Mouse (Mus musculus): Measurements from ENCODE around the gene Slc39a9. TPM values are rescaled to one million over a fixed set of nuclear protein-coding genes. Genes with fewer than 3 reads are reported as not detected.

Gene Slc39a9
- polyA plus RNA-seq, 1 experiment = 58.2 TPM

DNA sequence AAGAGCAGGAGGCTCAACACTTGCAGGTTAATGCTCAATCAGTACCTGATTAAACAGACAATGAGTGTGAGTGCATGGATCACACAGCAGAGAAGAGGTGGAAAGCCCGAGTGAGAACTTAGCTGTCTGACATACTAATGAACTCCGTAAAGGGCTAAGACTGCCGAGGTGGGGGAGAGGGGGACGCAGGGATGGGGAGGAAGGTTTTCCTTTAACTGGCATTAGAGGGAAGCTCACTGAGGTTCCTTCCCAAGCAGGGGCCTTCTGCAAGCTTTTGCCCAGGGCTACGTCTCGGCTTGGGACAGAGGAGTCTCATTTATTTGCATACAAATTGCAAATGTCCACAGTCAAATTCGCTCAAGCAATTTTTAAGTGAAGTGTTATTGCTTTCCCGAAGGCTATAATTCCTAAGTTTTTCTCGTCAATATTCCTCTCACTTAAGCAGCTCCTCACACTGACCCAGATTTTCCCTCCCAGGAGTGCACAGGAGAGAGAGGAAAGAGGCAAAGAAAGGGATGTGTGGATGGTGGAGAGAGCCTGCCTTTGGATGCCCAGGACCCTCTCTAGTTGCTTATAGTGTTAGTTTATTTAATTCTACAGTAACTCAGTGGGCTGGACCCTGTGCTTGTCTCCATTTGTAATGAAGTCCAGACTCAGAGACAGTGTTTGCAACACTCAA, 31.4 kb upstream of the Slc39a9 start:
- H3K4me1 ChIP-seq (replicated peaks; ENCODE audit: control insufficient read depth, insufficient read depth, low read length) = no peaks in the 10 kb centered on the region
- no peak overlapping the region for H3K27ac ChIP-seq (ENCODE audit: control insufficient read depth, insufficient read depth, low read length)
- no peaks in the 10 kb centered on the region for H3K27me3 ChIP-seq (ENCODE audit: control insufficient read depth, insufficient read depth, low read length)
- TF ChIP-seq CTCF (IDR thresholded peaks at IDR 0.05; ENCODE audit: borderline replicate concordance, control insufficient read depth, extremely low read depth, insufficient read depth, low read length, poor library complexity) = no peak
- TF ChIP-seq POLR2A (IDR thresholded peaks at IDR 0.05; ENCODE audit: control insufficient read depth, extremely low read depth, insufficient read depth, low read length, poor library complexity) = no peak
- 77% methylated on average over 9 of the region's 9 CpGs for WGBS
- no peaks in the 10 kb centered on the region for H3K36me3 ChIP-seq (ENCODE audit: control insufficient read depth, insufficient read depth, low read length)
- H3K4me3 ChIP-seq (ENCODE audit: control insufficient read depth, insufficient read depth, low read length) = no peak overlapping the region
- DNase-seq = no peak

DNA sequence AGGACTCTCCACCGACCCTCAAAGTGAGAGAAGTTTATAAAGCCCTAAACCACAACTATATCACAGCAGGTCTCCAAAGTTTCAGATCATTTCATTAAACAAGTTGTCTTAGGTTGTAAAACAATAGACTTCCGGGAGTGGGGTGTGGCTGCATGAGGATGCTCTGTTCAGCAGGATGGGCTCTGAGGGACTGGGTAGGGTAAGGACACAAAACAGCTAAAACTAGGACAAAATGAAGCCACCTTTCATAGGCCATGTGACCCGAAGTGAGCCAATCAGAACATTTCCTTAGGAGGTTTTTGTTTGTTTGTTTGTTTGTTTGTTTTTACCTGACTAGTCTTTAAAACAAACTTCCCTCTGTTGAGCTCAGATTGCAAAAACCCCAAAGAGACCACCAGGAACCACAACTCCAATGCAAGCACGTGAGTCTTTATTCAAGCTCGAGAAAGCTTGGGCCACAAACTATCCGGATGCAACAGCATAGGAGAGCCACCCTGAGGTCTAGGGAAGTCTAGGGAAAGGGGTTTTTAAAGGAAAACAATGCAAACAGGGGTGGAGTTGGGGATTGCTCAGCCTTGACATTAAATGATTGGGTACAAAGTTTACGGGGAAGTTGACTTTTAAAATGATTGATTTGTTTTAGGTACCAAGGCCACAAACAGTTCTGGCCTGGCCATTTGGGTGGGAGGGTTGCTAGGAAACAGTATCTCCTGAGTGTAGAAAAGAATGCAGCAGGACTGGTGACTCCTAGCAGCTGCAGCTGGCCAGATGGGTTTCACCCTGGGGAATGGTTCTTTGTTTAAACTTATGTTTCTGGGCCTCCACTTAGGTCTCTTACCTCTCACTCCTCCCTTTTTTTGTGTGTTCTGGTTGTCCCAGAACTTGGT, 28.1 kb upstream of the Slc39a9 start:
- Histone ChIP-seq H3K27me3 (ENCODE audit: control insufficient read depth, insufficient read depth, low read length) (no peaks in the 10 kb centered on the region), H3K4me1 (replicated peaks; ENCODE audit: control insufficient read depth, insufficient read depth, low read length) (no peaks in the 10 kb centered on the region), H3K27ac (ENCODE audit: control insufficient read depth, insufficient read depth, low read length) (no peak overlapping the region), H3K36me3 (ENCODE audit: control insufficient read depth, insufficient read depth, low read length) (no peaks in the 10 kb centered on the region), H3K4me3 (ENCODE audit: control insufficient read depth, insufficient read depth, low read length) (no peak overlapping the region)
- 77% methylated on average over 7 of the region's 7 CpGs for WGBS
- DNase-seq = no peak
- TF ChIP-seq CTCF (IDR thresholded peaks at IDR 0.05; ENCODE audit: borderline replicate concordance, control insufficient read depth, extremely low read depth, insufficient read depth, low read length, poor library complexity) (no peak), POLR2A (IDR thresholded peaks at IDR 0.05; ENCODE audit: control insufficient read depth, extremely low read depth, insufficient read depth, low read length, poor library complexity) (no peak)

DNA sequence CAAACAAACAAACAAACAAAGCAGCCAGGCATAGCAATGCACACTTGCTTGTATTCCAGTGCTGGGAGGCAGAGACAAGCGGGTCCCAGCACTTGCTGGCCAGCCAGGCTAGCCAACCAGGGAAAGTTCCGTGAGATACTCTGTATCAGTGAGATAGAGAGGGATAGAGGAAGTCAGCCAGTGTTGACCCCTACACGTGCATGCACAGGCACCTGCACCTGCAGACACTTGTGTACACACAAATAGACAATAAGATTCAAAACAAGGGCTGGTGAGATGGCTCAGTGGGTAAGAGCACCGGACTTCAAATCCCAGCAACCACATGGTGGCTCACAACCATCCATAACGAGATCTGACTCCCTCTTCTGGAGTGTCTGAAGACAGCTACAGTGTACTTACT, 23.2 kb upstream of the Slc39a9 start:
- no peak overlapping the region for H3K4me3 ChIP-seq (ENCODE audit: control insufficient read depth, insufficient read depth, low read length)
- TF ChIP-seq POLR2A (IDR thresholded peaks at IDR 0.05; ENCODE audit: control insufficient read depth, extremely low read depth, insufficient read depth, low read length, poor library complexity) = no peak
- no peak for TF ChIP-seq CTCF (IDR thresholded peaks at IDR 0.05; ENCODE audit: borderline replicate concordance, control insufficient read depth, extremely low read depth, insufficient read depth, low read length, poor library complexity)
- no peaks in the 10 kb centered on the region for H3K36me3 ChIP-seq (ENCODE audit: control insufficient read depth, insufficient read depth, low read length)
- 74% methylated on average over 5 of the region's 5 CpGs for WGBS
- no peaks in the 10 kb centered on the region for H3K4me1 ChIP-seq (replicated peaks; ENCODE audit: control insufficient read depth, insufficient read depth, low read length)
- no peak for DNase-seq
- H3K27ac ChIP-seq (ENCODE audit: control insufficient read depth, insufficient read depth, low read length) = no peak overlapping the region
- no peaks in the 10 kb centered on the region for H3K27me3 ChIP-seq (ENCODE audit: control insufficient read depth, insufficient read depth, low read length)

DNA sequence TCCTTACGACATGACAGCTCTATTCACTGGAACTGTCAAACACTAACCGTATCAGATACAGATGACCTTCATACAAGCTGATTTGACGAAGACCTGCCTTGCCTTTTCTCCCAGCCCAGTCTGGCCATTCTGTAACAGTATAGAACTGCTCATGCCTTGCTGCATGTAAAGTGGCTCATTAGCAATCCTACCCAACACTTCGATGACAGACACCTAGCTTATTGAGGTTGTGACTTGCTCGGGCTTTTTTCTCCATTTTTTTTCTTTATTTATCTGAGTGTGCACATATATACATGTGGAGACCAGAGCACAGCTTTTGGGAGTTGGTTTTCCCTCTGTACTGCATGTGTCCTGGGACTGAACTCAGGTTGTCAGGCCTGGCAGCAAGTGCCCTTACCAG, 11.9 kb upstream of the Slc39a9 start:
- H3K36me3 ChIP-seq (ENCODE audit: control insufficient read depth, insufficient read depth, low read length) = peaks cover 44% of the 10 kb centered on the region

DNA sequence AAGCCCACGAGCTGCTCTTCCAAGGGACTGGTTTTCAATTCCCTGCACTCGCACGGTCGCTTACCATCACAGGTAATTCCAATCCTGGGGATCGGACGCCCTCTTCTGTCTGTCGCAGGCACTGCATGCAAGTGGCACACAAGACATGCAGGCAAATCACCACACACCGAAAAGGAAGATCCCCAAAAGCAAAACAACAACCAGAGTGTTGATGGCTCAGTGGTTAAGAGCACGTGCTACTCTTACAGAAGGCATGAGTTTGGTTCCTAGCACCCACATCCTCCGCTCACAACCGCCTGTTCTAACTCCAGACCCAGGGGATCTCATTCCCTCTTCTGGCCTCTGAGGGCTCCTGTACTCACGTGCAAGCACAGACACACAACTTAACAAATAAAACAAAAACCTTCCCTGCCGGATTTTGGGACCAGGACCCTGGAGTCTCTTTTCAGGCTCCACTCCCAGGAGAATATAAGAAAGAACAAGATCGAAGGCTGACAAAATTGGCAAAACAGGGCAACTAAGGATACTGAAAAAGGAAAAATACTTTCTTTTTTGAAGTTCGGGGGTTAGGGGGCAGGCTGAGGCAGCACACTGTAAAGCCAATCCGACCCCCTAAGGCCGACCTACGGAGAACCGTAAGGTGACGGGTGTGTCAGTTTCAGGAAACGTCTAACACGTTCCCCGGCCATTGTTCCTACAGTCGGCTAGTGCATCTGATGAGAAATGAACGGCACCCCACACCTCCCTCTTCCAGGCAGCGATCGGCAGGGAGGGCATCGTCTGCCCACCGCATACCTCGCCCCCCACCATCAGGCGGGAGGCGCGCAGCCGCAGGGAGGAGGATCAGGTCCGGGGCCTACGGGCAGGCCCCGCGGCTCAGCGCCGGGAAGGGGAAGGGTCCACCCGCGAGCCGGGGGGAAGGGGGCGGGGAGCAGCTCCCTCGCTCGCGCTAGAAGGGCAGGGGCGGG, 674 bp upstream of the Slc39a9 start:
- peak overlapping the region; percentile 3; the same call in 1 of the 2 replicates for H3K27ac ChIP-seq (ENCODE audit: control insufficient read depth, insufficient read depth, low read length)

More for the DNA sequence above, 11.9 kb upstream of the Slc39a9 start:
- H3K27me3 ChIP-seq (ENCODE audit: control insufficient read depth, insufficient read depth, low read length) = no peaks in the 10 kb centered on the region
- 96% methylated on average over 5 of the region's 5 CpGs for WGBS
- TF ChIP-seq POLR2A (IDR thresholded peaks at IDR 0.05; ENCODE audit: control insufficient read depth, extremely low read depth, insufficient read depth, low read length, poor library complexity) (no peak), CTCF (IDR thresholded peaks at IDR 0.05; ENCODE audit: borderline replicate concordance, control insufficient read depth, extremely low read depth, insufficient read depth, low read length, poor library complexity) (no peak)
- DNase-seq = no peak
- H3K4me1 ChIP-seq (replicated peaks; ENCODE audit: control insufficient read depth, insufficient read depth, low read length) = no peaks in the 10 kb centered on the region
- H3K4me3 ChIP-seq (ENCODE audit: control insufficient read depth, insufficient read depth, low read length) = no peak overlapping the region
- no peak overlapping the region for H3K27ac ChIP-seq (ENCODE audit: control insufficient read depth, insufficient read depth, low read length)

DNA sequence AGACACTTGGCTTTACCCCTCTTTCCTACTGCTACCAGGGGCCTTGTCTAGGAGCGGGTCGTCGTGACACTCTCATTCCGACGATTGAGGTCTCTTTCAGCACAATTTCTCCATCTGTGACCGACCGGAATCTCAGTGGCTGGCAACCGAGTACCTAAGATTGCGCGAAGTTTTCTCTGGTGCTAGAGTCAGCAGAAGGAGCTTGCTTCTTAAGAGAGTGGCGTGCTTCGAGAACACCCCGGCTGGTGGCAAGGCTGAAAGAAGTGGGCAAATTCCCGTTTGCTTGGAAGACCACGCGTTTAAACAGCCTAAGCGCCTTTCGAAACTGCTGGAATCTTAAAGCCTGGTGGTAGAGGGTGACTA, 804 bp downstream of the Slc39a9 start:
- peaks cover 17% of the 10 kb centered on the region for H3K4me1 ChIP-seq (replicated peaks; ENCODE audit: control insufficient read depth, insufficient read depth, low read length)
- 4% methylated on average over 18 of the region's 18 CpGs for WGBS
- no peak for TF ChIP-seq POLR2A (IDR thresholded peaks at IDR 0.05; ENCODE audit: control insufficient read depth, extremely low read depth, insufficient read depth, low read length, poor library complexity)
- no peak for TF ChIP-seq CTCF (IDR thresholded peaks at IDR 0.05; ENCODE audit: borderline replicate concordance, control insufficient read depth, extremely low read depth, insufficient read depth, low read length, poor library complexity)
- no peak overlapping the region for H3K27ac ChIP-seq (ENCODE audit: control insufficient read depth, insufficient read depth, low read length)
- no peak for DNase-seq
- H3K27me3 ChIP-seq (ENCODE audit: control insufficient read depth, insufficient read depth, low read length) = no peaks in the 10 kb centered on the region
- H3K36me3 ChIP-seq (ENCODE audit: control insufficient read depth, insufficient read depth, low read length) = peaks cover 8% of the 10 kb centered on the region
- H3K4me3 ChIP-seq (ENCODE audit: control insufficient read depth, insufficient read depth, low read length) = peak overlapping the region; percentile 79

More for the DNA sequence above, 674 bp upstream of the Slc39a9 start:
- 2% methylated on average over 48 of the region's 48 CpGs for WGBS
- Histone ChIP-seq H3K27me3 (ENCODE audit: control insufficient read depth, insufficient read depth, low read length) (no peaks in the 10 kb centered on the region), H3K4me3 (ENCODE audit: control insufficient read depth, insufficient read depth, low read length) (peak overlapping the region; percentile 79), H3K36me3 (ENCODE audit: control insufficient read depth, insufficient read depth, low read length) (peaks cover 22% of the 10 kb centered on the region), H3K4me1 (replicated peaks; ENCODE audit: control insufficient read depth, insufficient read depth, low read length) (peaks cover 17% of the 10 kb centered on the region)
- DNase-seq = peak; percentile 70
- no peak for TF ChIP-seq POLR2A (IDR thresholded peaks at IDR 0.05; ENCODE audit: control insufficient read depth, extremely low read depth, insufficient read depth, low read length, poor library complexity)
- peak; percentile 62; the same call in 1 of the 2 replicates for TF ChIP-seq CTCF (IDR thresholded peaks at IDR 0.05; ENCODE audit: borderline replicate concordance, control insufficient read depth, extremely low read depth, insufficient read depth, low read length, poor library complexity)

Measured in thymus, adult 2 months (tissue).